Mouse (Mus musculus): Measurements from ENCODE around the gene Lpp.

DNA sequence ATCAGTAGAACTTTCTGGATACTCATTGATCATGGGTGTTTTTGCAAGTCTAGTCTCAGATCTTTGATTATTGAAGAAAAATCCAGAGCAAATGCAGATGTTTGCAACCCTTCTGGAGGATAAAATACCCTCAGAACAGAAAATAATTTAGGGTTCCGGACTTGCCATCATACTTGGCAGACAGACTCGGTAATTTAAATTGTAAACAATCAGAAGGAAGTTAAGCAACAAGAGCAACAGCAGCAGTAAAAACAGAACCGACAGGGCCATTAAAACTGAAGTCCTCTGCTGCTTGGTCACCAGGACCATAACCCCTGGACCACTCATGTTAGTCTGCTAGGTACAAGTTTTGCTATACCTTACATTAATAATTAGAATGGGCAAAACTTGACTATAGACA is 261.8 kb downstream of the Lpp start:
- no peak for TF ChIP-seq EP300 (IDR thresholded peaks at IDR 0.05; ENCODE audit: insufficient read depth, low read depth, low read length)
- TF ChIP-seq POLR2A (IDR thresholded peaks at IDR 0.05; ENCODE audit: insufficient read depth, low read depth, low read length) = no peak
- no peak for TF ChIP-seq CTCF (IDR thresholded peaks at IDR 0.05)
